In genomic region chr10:39541451-39541874, GRCm38 (mm10) we compare ENCODE assay signal across 9 mouse cellular contexts.
DNase-seq lines count a peak whose midpoint lies in the region; ATAC-seq and TF ChIP-seq lines count a peak whose summit lies in the region.
"Had no signal": no experiment of that assay in that cellular context is flagged by ENCODE, and none has a peak within 500 bp of the region (broad histone marks: within the 10 kb centered on the region; RNA-seq: fewer than 3 reads in every experiment).

No protein-coding gene starts in this region.

- H3K4me3 ChIP-seq in intestine, postnatal 0 days (ENCODE audit: low read depth, low read length), result no peak overlapping the region
- no peak overlapping the region for H3K4me3 ChIP-seq in stomach, embryonic 16.5 days (replicated peaks; ENCODE audit: low read length)
- H3K4me3 ChIP-seq: liver, embryonic 15.5 days had no signal

- DNase-seq in frontal cortex, adult 2 months (ENCODE audit: extremely low spot score in 1 of 2, low spot score in 1 of 2), result no peak
- DNase-seq in right cerebral cortex, adult 18-20 months, result peak; percentile 38
- no peak for DNase-seq in right cerebral cortex, adult 2 months (ENCODE audit: low spot score in 2 of 2)
- no peak for DNase-seq in left cerebral cortex, postnatal 10 days (ENCODE audit: extremely low spot score in 1 of 2, low spot score in 2 of 2)

- no peak overlapping the region for H3K9ac ChIP-seq in intestine, postnatal 0 days (ENCODE audit: low read depth, low read length)
- H3K9ac ChIP-seq in stomach, embryonic 16.5 days (ENCODE audit: low read length), result no peak overlapping the region; the same call in 1 of the 2 replicates
- H3K9ac ChIP-seq: liver, embryonic 15.5 days had no signal

- H3K4me1 ChIP-seq in intestine, postnatal 0 days (replicated peaks; ENCODE audit: control insufficient read depth, insufficient read depth, low read length), result 0 out of 2 replicates have a peak, but pooled peaks cover 3% of the 10 kb centered on the region
- peaks cover 43% of the 10 kb centered on the region for H3K4me1 ChIP-seq in stomach, embryonic 16.5 days (ENCODE audit: control insufficient read depth, insufficient read depth, low read length)
- H3K4me1 ChIP-seq: liver, embryonic 15.5 days had no signal

- WGBS in intestine, postnatal 0 days, result 64% methylated on average over 6 of the region's 6 CpGs
- WGBS in stomach, embryonic 16.5 days, result 46% methylated on average over 6 of the region's 6 CpGs

- peak; percentile 32 for ATAC-seq in frontal cortex, adult (ENCODE audit: low TSS enrichment)
- no peak for ATAC-seq in intestine, postnatal 0 days
- ATAC-seq in stomach, embryonic 16.5 days (ENCODE audit: insufficient read depth, low FRiP score), result 0 out of 2 replicates have a peak, but pooled peaks have one; percentile 6
- no peak for ATAC-seq in activated CD4-positive, CD25-positive, alpha-beta regulatory T cell, adult 4 months

- no peaks in the 10 kb centered on the region for H3K9me3 ChIP-seq in intestine, postnatal 0 days (ENCODE audit: control insufficient read depth)
- no peaks in the 10 kb centered on the region for H3K9me3 ChIP-seq in stomach, embryonic 16.5 days (replicated peaks; ENCODE audit: control insufficient read depth, low read length)
- H3K9me3 ChIP-seq: liver, embryonic 15.5 days had no signal

- TF ChIP-seq CTCF in intestine, postnatal 0 days (IDR thresholded peaks at IDR 0.05; ENCODE audit: low read depth), result no peak

- intact Hi-C loops in left cerebral cortex, postnatal 10 days (cut with DNase I), result no loop called here

- peak overlapping the region; percentile 15; the same call in 1 of the 2 replicates for H3K27ac ChIP-seq in intestine, postnatal 0 days (ENCODE audit: low read depth, low read length)
- H3K27ac ChIP-seq in stomach, embryonic 16.5 days (ENCODE audit: low read length), result peak overlapping the region; percentile 82
- H3K27ac ChIP-seq: liver, embryonic 15.5 days had no signal

- H3K27me3 ChIP-seq in intestine, postnatal 0 days (replicated peaks; ENCODE audit: control insufficient read depth, insufficient read depth, low read length), result no peaks in the 10 kb centered on the region
- H3K27me3 ChIP-seq in stomach, embryonic 16.5 days (ENCODE audit: control insufficient read depth, insufficient read depth, low read length), result no peaks in the 10 kb centered on the region
- H3K27me3 ChIP-seq: liver, embryonic 15.5 days had no signal

- peaks cover 3% of the 10 kb centered on the region; the same call in 1 of the 2 replicates for H3K36me3 ChIP-seq in intestine, postnatal 0 days (ENCODE audit: control insufficient read depth, insufficient read depth)
- no peaks in the 10 kb centered on the region for H3K36me3 ChIP-seq in stomach, embryonic 16.5 days (ENCODE audit: control insufficient read depth, insufficient read depth, low read length)
- H3K36me3 ChIP-seq: liver, embryonic 15.5 days had no signal

- H3K4me2 ChIP-seq in intestine, postnatal 0 days (replicated peaks; ENCODE audit: low read depth), result no peak overlapping the region
- H3K4me2 ChIP-seq in stomach, embryonic 16.5 days (ENCODE audit: low read depth, low read length), result no peak overlapping the region
- H3K4me2 ChIP-seq: liver, embryonic 15.5 days had no signal

Comparison
In these comparisons a context has a peak if more than half of its experiments do, and no peak if none do; other contexts are left out.
1. ATAC-seq: peak in frontal cortex, adult (single experiment) and stomach, embryonic 16.5 days (single experiment); none in intestine, postnatal 0 days (single experiment) and activated CD4-positive, CD25-positive, alpha-beta regulatory T cell, adult 4 months (single experiment).